Mouse (Mus musculus) liver, embryonic 13.5 days (tissue): ENCODE results near the gene Cd2ap. TPM values are rescaled to one million over a fixed set of nuclear protein-coding genes. Genes with fewer than 3 reads are reported as not detected.
A peak's percentile ranks its signal among the peaks of the same experiment; 100 is the strongest.
"Not testable (repeated sequence)": the region's sequence is repeated elsewhere in the genome, so short reads cannot be mapped to it uniquely, and the experiment has no call there.

Source experiments
- ATAC-seq: fragments of 200-750 bp; cut with Nextera tagmentation; 2 replicates; pipeline ENCODE4 v1.8.0; 2017; ENCODE audit warnings: low read depth, mild to moderate bottlenecking, moderate number of reproducible peaks, moderate library complexity
- DNase-seq: peaks from one replicate; pipeline ENCODE4 v3.0.0; 2022
- H3K27ac ChIP-seq: fragments of 300-500 bp; sonication (generic); 2 replicates; pipeline ENCODE4 v1.5.1; 2015; ENCODE audit warnings: moderate library complexity, mild to moderate bottlenecking, inconsistent platforms
- H3K27me3 ChIP-seq: fragments of 300-500 bp; sonication (generic); 2 replicates; pipeline ENCODE4 v1.6.1; 2015; ENCODE audit warnings: mild to moderate bottlenecking, inconsistent platforms
- H3K36me3 ChIP-seq: fragments of 300-500 bp; sonication (generic); 2 replicates; pipeline ENCODE4 v1.6.1; 2015; ENCODE audit warnings: mild to moderate bottlenecking, inconsistent platforms
- H3K4me1 ChIP-seq: fragments of 300-500 bp; sonication (generic); replicated peaks from 2 replicates; pipeline ENCODE4 v1.6.1; 2015; ENCODE audit warnings: inconsistent platforms
- H3K4me2 ChIP-seq: fragments of 300-500 bp; sonication (generic); 2 replicates; pipeline ENCODE4 v1.6.1; 2015; ENCODE audit warnings: inconsistent platforms, mild to moderate bottlenecking, moderate library complexity
- H3K4me3 ChIP-seq: fragments of 300-500 bp; sonication (generic); replicated peaks from 2 replicates; pipeline ENCODE4 v1.5.1; 2015; ENCODE audit warnings: mild to moderate bottlenecking, inconsistent platforms
- H3K9ac ChIP-seq: fragments of 300-500 bp; sonication (generic); 2 replicates; pipeline ENCODE4 v1.6.1; 2015; ENCODE audit warnings: mild to moderate bottlenecking, inconsistent platforms
- H3K9me3 ChIP-seq: fragments of 300-500 bp; sonication (generic); replicated peaks from 2 replicates; pipeline ENCODE4 v1.6.1; 2016; ENCODE audit warnings: inconsistent platforms
- WGBS: fragments of 180-500 bp; shearing (Covaris S2); methylation state at CpG from one replicate; pipeline ENCODE4 v1.1.7; 2015; ENCODE audit not compliant: insufficient replicate concordance; 5-methylcytosine and 5-hydroxymethylcytosine counted together
- polyA plus RNA-seq: library from polyadenylated mRNA; unstranded; fragments of >200 nt; fragmentation: Nextera tagmentation; extraction: Ambion mirVana; gene quantifications from 2 replicates; pipeline ENCODE4 v1.2.1, GENCODE M21; 2015

The Cd2ap gene
- 8.8 and 10.2 TPM in 2 replicates for polyA plus RNA-seq

DNA sequence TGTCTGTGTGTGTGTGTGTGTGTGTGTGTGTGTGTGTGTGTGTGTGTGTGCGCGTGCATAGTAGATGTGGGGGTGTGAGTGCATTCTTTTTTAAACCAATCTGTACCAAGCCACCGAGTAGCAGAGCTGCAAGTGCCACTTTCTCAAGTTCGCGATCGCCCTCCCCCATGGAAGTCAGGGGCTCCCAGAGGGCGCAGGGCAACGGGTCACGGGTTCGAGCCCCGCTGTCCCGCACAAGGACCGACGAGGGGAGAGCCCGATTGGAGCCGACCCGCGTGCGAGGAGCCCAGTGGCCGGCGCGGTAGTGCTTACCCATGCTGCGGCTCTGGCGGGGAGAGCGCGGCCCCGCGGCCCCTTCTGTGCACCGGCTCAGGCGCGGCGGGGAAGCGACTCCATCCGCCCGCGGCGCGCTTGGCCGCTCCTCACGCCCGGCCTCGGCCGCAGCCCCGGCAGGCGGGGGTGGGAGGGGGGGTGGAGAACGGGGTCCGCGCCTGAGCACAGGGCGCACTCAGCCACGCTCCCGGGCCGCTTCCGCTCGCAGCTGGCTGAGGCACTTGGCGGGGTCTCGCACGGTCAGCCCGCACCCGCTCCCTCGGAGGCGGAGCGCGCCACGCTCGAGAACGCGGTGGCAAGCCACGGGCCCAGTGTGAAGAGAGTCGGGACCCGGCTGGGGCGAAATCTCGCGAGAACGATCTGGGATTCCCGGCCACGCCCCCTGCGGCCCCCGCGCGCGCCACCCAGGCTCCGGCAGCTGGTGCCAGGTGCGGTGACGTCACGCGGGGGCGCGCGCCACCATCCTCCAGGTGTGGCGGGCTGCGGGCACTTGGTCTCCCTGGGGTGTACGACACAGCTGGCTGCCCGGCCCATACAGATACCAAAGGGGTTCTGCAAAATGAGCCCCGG lies at the start of gene Cd2ap:
Cd2ap (minus strand) TSS at position 665 of the 903 bp plus-strand sequence.
- Histone ChIP-seq H3K9ac (peak within 1 kb of the TSS; percentile 97), H3K36me3 (no peaks in the 10 kb centered on the region), H3K9me3 (no peaks in the 10 kb centered on the region), H3K27me3 (no peaks in the 10 kb centered on the region), H3K27ac (peak within 1 kb of the TSS; percentile 89), H3K4me2 (peak within 1 kb of the TSS; percentile 95), H3K4me3 (peak within 1 kb of the TSS; percentile 95), H3K4me1 (peaks cover 37% of the 10 kb centered on the region)
- ATAC-seq, result peak; percentile 95
- under 1% methylated on average over 91 of the region's 94 CpGs for WGBS
- peak; percentile 88 for DNase-seq

DNA sequence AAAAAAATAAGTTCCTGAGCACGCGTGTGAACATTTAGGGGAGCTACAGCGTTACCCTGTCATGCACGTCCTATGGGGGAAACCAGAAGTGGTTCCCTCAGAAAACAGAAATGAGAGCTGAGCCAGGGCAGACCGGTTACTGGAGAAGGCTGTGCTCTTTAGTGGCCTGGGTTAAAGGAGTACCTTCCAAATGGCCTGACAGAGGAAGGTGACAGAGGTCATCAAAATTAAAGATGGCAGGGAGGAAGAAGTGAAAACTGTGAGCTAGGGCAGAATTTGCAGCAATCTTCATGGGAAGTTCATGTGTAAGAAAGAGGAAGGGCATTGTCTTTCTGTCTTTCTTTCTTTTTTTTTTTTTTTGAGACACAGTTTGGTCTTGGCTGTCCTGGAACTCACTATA lies 48.3 kb upstream of the Cd2ap start:
- Histone ChIP-seq H3K4me2 (no peak overlapping the region), H3K27me3 (no peaks in the 10 kb centered on the region), H3K4me3 (no peak overlapping the region), H3K4me1 (no peaks in the 10 kb centered on the region), H3K27ac (no peak overlapping the region), H3K9me3 (no peaks in the 10 kb centered on the region), H3K9ac (no peak overlapping the region), H3K36me3 (no peaks in the 10 kb centered on the region)
- DNase-seq (no peak), ATAC-seq (no peak)
- 74% methylated on average over 5 of the region's 5 CpGs for WGBS

DNA sequence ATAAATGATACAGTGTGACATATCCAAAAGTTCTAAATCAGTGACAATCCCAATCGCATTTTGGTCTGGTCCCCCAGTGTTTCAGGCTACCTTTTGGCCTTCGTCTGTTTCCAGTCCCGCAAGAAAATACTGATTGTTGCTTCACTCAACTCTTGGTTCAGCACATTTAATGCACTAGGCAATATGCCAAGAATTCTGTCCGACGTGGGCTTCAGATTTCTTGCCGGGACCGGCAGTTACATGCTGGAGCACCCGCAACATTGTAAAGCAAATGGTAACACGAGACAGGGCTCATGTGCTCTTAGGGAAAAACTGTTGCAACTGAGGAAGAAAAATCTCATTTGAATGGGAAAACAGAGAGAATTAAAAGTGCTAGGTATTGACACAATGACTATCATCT lies 42.3 kb upstream of the Cd2ap start:
- Histone ChIP-seq H3K4me2 (no peak overlapping the region), H3K4me3 (no peak overlapping the region), H3K27me3 (no peaks in the 10 kb centered on the region), H3K4me1 (no peaks in the 10 kb centered on the region), H3K36me3 (no peaks in the 10 kb centered on the region), H3K9me3 (no peaks in the 10 kb centered on the region), H3K9ac (no peak overlapping the region), H3K27ac (no peak overlapping the region)
- ATAC-seq (no peak), DNase-seq (no peak)
- 79% methylated on average over 9 of the region's 9 CpGs for WGBS

DNA sequence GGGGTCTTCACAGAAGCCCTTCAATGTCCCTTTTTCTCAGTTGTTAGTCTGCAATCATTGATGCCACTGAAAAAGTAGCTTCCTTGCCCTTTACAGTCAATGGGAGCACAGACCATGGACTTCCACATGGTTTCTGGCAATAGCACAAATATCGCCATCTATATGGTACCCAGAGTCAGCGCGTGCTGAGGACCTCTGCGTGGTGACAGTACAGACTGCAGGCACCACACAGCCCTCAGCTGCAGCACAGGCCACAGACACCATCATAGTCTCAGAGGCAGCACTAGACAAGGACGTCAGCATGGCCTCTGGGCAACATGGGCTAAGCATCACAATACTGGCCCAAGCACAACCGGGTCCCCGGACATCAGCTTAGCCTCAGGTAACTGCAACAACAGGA lies 38.3 kb upstream of the Cd2ap start:
- Histone ChIP-seq H3K4me3 (no peak overlapping the region), H3K27me3 (no peaks in the 10 kb centered on the region), H3K27ac (no peak overlapping the region), H3K4me2 (no peak overlapping the region), H3K9me3 (no peaks in the 10 kb centered on the region), H3K9ac (no peak overlapping the region), H3K36me3 (no peaks in the 10 kb centered on the region), H3K4me1 (peaks cover 3% of the 10 kb centered on the region; the same call in 1 of the 2 replicates)
- ATAC-seq (0 out of 2 replicates have a peak, but pooled peaks have one; percentile 21), DNase-seq (no peak)
- 78% methylated on average over 7 of the region's 7 CpGs for WGBS

DNA sequence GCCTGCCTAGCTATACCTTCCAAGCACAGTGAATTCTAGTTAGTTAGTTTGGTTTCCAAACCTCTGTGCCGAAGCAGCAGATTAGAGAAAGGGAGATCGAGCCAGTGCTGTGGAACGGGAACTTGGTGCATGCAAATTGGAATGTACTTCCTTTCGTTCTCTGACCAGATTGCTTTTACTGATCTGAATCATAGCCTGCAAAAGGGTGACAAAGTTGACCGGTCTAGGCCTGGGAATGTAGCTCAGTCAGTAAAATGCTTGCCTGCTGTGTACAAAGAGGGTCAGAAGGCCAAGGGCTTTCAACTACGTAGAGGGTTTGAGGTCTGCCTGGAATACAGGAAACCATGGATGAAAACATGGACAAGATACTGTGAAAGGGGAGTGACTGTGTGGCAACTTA lies 35.7 kb upstream of the Cd2ap start:
- H3K27ac ChIP-seq, result peak overlapping the region; percentile 53
- no peaks in the 10 kb centered on the region for H3K36me3 ChIP-seq
- no peak overlapping the region for H3K9ac ChIP-seq
- no peak overlapping the region for H3K4me2 ChIP-seq
- H3K4me3 ChIP-seq, result no peak overlapping the region
- DNase-seq (no peak), ATAC-seq (peak; percentile 47; the same call in 1 of the 2 replicates)
- WGBS, result 47% methylated on average over 6 of the region's 6 CpGs
- H3K27me3 ChIP-seq, result no peaks in the 10 kb centered on the region
- H3K9me3 ChIP-seq, result no peaks in the 10 kb centered on the region
- peaks cover 3% of the 10 kb centered on the region; the same call in 1 of the 2 replicates for H3K4me1 ChIP-seq

DNA sequence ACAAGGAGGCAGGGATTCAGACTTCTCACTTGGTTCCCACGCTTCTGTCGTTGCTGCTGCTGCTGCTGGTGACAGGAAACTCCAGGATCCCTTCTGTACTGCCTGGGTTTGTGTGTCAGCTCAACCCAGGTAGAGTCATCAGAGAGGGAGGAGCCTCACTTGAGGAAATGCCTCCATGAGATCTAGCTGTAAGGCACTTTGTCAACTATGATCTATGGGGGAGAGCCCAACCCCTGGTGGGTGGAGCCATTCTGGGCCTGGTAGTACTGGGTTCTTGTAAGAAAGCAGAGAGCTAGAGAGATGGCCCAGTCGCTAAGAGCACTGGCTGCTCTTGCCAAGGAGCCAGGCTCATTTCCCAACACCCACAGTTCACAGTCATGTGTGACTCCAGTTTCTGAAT lies 34.0 kb upstream of the Cd2ap start:
- Histone ChIP-seq H3K9ac (no peak overlapping the region), H3K4me3 (no peak overlapping the region), H3K4me1 (peaks cover 3% of the 10 kb centered on the region; the same call in 1 of the 2 replicates), H3K4me2 (no peak overlapping the region), H3K9me3 (no peaks in the 10 kb centered on the region), H3K27ac (no peak overlapping the region), H3K36me3 (no peaks in the 10 kb centered on the region), H3K27me3 (no peaks in the 10 kb centered on the region)
- DNase-seq (no peak), ATAC-seq (no peak)
- WGBS, result 45% methylated on average over 3 of the region's 3 CpGs

DNA sequence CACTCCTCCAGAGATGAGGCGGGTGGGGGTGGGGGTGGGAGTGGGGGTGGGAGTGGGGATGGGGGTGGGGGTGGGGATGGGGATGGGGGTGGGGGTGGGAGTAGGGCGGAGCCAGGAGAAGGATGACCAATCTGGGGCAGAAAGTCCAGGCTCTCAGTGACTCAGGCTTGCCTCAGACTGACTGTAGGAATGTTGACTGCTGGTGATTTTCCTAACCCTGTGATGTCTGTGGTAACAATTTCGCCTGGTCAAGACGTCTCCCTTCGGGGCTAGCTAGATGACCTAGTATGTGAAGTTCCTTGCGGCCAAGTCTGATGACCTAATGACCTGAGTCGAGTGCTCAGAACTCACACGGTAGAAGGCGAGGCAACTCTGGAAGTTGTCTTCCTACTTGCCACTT lies 32.9 kb upstream of the Cd2ap start:
- Histone ChIP-seq H3K9ac (no peak overlapping the region), H3K27me3 (no peaks in the 10 kb centered on the region), H3K4me1 (peaks cover 3% of the 10 kb centered on the region; the same call in 1 of the 2 replicates), H3K4me3 (no peak overlapping the region), H3K36me3 (no peaks in the 10 kb centered on the region), H3K4me2 (no peak overlapping the region), H3K9me3 (no peaks in the 10 kb centered on the region), H3K27ac (no peak overlapping the region)
- 63% methylated on average over 9 of the region's 9 CpGs for WGBS
- ATAC-seq, result peak; percentile 40
- no peak for DNase-seq

DNA sequence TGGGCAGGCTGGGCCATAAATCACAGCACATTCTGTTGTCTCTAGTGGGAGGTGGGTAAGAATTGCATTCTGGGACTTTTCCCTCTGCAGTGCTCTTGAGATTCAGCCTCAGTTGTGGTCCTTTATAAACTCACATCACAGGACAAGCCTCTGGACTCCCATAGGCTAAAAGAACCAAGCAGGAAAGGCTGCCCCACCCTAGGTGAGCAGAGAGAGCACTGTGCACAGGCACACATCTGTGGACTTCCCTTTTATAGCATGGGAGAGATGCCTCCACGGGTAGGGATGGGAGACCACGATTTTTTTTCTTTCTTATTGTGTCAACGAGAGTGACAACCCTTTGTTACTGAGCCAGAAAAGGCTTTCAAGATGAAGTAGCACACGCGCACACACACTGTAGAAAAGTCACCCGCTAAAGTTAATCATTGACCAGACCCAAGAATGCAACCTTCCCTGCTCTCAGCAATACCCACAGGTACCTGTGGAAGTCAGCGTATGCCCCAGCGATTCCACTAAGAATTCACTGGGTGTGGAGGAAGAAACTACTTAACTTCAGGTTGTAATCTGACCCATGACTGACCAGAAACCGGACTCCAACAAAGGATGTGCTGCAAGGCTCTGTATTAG lies 32.4 kb upstream of the Cd2ap start:
- Histone ChIP-seq H3K27ac (no peak overlapping the region; the same call in 1 of the 2 replicates), H3K36me3 (no peaks in the 10 kb centered on the region), H3K4me2 (no peak overlapping the region), H3K4me1 (peaks cover 3% of the 10 kb centered on the region; the same call in 1 of the 2 replicates), H3K9me3 (no peaks in the 10 kb centered on the region), H3K4me3 (no peak overlapping the region), H3K27me3 (no peaks in the 10 kb centered on the region), H3K9ac (no peak overlapping the region)
- ATAC-seq (peak; percentile 69), DNase-seq (no peak)
- 47% methylated on average over 9 of the region's 9 CpGs for WGBS

DNA sequence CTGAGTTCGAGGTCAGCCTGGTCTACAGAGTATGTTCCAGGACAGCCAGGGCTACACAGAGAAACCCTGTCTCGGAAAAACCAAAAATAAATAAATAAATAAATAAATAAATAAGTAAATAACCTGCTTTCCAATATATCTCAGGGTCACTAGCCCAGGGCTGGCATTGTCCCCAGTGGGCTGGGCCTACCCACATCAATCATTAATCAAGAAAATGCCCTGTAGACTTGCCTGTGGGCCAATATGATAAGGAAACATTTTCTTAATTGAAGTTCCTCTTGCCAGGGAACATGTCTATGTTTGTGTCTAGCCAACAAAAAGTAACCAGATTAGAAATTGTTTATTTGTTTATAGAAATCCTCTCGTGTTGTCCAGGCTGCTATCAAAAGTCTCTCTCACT lies 31.7 kb upstream of the Cd2ap start:
- DNase-seq (no peak), ATAC-seq (no peak)
- H3K9me3 ChIP-seq, result no peaks in the 10 kb centered on the region
- H3K4me3 ChIP-seq, result no peak overlapping the region
- peaks cover 3% of the 10 kb centered on the region; the same call in 1 of the 2 replicates for H3K4me1 ChIP-seq
- no peak overlapping the region for H3K4me2 ChIP-seq
- no peaks in the 10 kb centered on the region for H3K36me3 ChIP-seq
- H3K27ac ChIP-seq, result no peak overlapping the region
- whole genome bisulfite sequencing, result 57% methylated on average over 3 of the region's 3 CpGs
- H3K9ac ChIP-seq, result no peak overlapping the region
- H3K27me3 ChIP-seq, result no peaks in the 10 kb centered on the region

DNA sequence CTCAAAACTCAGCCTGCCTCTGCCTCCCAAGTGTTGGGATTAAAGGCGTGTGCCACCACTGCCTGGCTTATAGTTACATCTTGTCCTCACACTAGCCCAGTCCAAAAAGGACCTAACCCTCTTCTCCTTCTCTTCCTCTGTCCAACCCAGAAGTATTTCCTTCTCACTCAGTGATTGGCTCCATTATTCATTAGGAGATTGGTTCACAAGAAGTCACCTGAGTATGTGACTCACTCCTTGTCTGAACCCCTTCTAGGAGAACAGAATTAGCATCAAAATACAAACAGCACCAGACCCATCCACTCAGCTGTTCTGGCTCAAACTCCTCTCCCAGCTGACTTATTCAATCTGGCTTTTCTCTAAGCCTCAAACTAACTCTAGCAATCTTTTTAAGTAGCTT lies 30.0 kb upstream of the Cd2ap start:
- H3K4me1 ChIP-seq, result not testable (repeated sequence)

DNA sequence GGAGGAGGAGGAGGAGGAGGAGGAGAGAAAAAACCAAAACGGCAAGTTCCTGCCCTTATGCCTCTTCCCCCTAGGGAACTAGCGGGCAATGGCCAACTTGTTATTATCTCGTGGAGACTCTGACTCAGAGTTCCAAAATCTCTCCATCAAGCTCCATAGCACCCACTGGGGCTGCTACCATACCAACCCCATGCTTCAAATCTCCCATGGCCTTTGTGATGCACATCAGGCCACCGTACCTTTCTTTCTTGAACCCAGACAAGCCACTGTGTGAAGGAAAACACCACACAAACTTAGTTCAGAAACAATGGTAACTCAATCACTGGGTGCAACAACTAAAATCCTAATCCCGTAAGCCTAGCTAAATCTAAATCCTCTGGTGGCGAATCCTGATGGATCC lies 29.5 kb upstream of the Cd2ap start:
- H3K9me3 ChIP-seq, result no peaks in the 10 kb centered on the region
- no peaks in the 10 kb centered on the region for H3K36me3 ChIP-seq
- H3K4me3 ChIP-seq, result no peak overlapping the region
- WGBS, result 74% methylated on average over 6 of the region's 6 CpGs
- 0 out of 2 replicates have a peak, but pooled peaks cover 3% of the 10 kb centered on the region for H3K4me1 ChIP-seq
- no peak for DNase-seq
- no peak overlapping the region for H3K9ac ChIP-seq
- no peaks in the 10 kb centered on the region for H3K27me3 ChIP-seq
- ATAC-seq, result no peak
- H3K4me2 ChIP-seq, result no peak overlapping the region
- no peak overlapping the region for H3K27ac ChIP-seq

More for the DNA sequence above, 30.0 kb upstream of the Cd2ap start:
- not testable (repeated sequence) for H3K27ac ChIP-seq, H3K4me3 ChIP-seq, H3K27me3 ChIP-seq, H3K36me3 ChIP-seq, H3K9ac ChIP-seq, H3K9me3 ChIP-seq, ATAC-seq, DNase-seq, H3K4me2 ChIP-seq
- 94% methylated on average over 1 of the region's 1 CpGs for WGBS
